Mouse (Mus musculus) midbrain, embryonic 15.5 days (tissue): ENCODE results near the gene Lbhd1. TPM values are rescaled to one million over a fixed set of nuclear protein-coding genes. Genes with fewer than 3 reads are reported as not detected.

ENCODE experiments used
- microRNA-seq: library from miRNA; unstranded; fragments of <30 nt; microRNA quantifications from one replicate; pipeline ENCODE4, GENCODE M21; 2016
- polyA plus RNA-seq: library from polyadenylated mRNA; unstranded; fragments of >200 nt; fragmentation: Nextera tagmentation; extraction: Ambion mirVana; gene quantifications from 2 replicates; pipeline ENCODE4 v1.2.1, GENCODE M21; 2015

Gene Lbhd1
- polyA plus RNA-seq, 1 experiment from 2014 or later = 36.5 TPM

Small RNA genes within 50 kb of the gene (microRNA-seq; reads per million reads assigned to microRNA genes)
- not detected for gene Mir5136

Other genes with a start within 250 kb of the Lbhd1 start
- 0.81 and 0.86 TPM in 2 replicates for gene Chrm1, start 219.9 kb upstream of the Lbhd1 start, polyA plus RNA-seq
- 165 and 174 TPM in 2 replicates for gene Slc3a2, start 160.4 kb upstream of the Lbhd1 start, polyA plus RNA-seq
- 100.0 and 103 TPM in 2 replicates for gene Wdr74, start 147.9 kb upstream of the Lbhd1 start, polyA plus RNA-seq
- gene 1700092M07Rik, start 143.0 kb upstream of the Lbhd1 start, polyA plus RNA-seq = 1.5 and 1.7 TPM in 2 replicates
- gene Stx5a, start 142.3 kb upstream of the Lbhd1 start, polyA plus RNA-seq = 121 and 123 TPM in 2 replicates
- 161 and 171 TPM in 2 replicates for gene Nxf1, start 126.7 kb upstream of the Lbhd1 start, polyA plus RNA-seq
- 212 and 213 TPM in 2 replicates for gene Tmem223, start 112.7 kb upstream of the Lbhd1 start, polyA plus RNA-seq
- 27.1 and 31.8 TPM in 2 replicates for gene Tmem179b, start 109.3 kb upstream of the Lbhd1 start, polyA plus RNA-seq
- 32.6 and 34.0 TPM in 2 replicates for gene Taf6l, start 97.3 kb upstream of the Lbhd1 start, polyA plus RNA-seq
- gene Polr2g, start 85.2 kb upstream of the Lbhd1 start, polyA plus RNA-seq = 129 and 132 TPM in 2 replicates
- 8.4 and 8.7 TPM in 2 replicates for gene Zbtb3, start 81.2 kb upstream of the Lbhd1 start, polyA plus RNA-seq
- 59.8 and 60.4 TPM in 2 replicates for gene Ttc9c, start 64.4 kb upstream of the Lbhd1 start, polyA plus RNA-seq
- 6.6 and 6.7 TPM in 2 replicates for gene Hnrnpul2, start 63.7 kb upstream of the Lbhd1 start, polyA plus RNA-seq
- not detected in 2 replicates for gene AC129217.1, start 54.0 kb upstream of the Lbhd1 start, polyA plus RNA-seq
- 100 and 105 TPM in 2 replicates for gene Bscl2, start 46.3 kb upstream of the Lbhd1 start, polyA plus RNA-seq
- gene Gng3, start 44.5 kb upstream of the Lbhd1 start, polyA plus RNA-seq = 479 and 483 TPM in 2 replicates
- gene Lrrn4cl, start 33.0 kb upstream of the Lbhd1 start, polyA plus RNA-seq = 1.1 and 1.4 TPM in 2 replicates
- gene Ubxn1, start 12.2 kb upstream of the Lbhd1 start, polyA plus RNA-seq = 138 and 142 TPM in 2 replicates
- 61.4 and 62.7 TPM in 2 replicates for gene Uqcc3, start 2.8 kb upstream of the Lbhd1 start, polyA plus RNA-seq
- gene Gm49403, start 198 bp downstream of the Lbhd1 start, polyA plus RNA-seq = not detected in 2 replicates
- 40.2 and 44.3 TPM in 2 replicates for gene 1810009A15Rik, start 5.1 kb downstream of the Lbhd1 start, polyA plus RNA-seq
- gene Gm49416, start 5.2 kb downstream of the Lbhd1 start, polyA plus RNA-seq = not detected in 2 replicates
- gene Ints5, start 9.3 kb downstream of the Lbhd1 start, polyA plus RNA-seq = 36.4 and 38.4 TPM in 2 replicates
- gene Ganab, start 14.3 kb downstream of the Lbhd1 start, polyA plus RNA-seq = 88.8 and 90.7 TPM in 2 replicates
- gene B3gat3, start 36.6 kb downstream of the Lbhd1 start, polyA plus RNA-seq = 96.1 and 96.6 TPM in 2 replicates
- 1.9 and 2.4 TPM in 2 replicates for gene Rom1, start 45.6 kb downstream of the Lbhd1 start, polyA plus RNA-seq
- gene Eml3, start 45.8 kb downstream of the Lbhd1 start, polyA plus RNA-seq = 10.5 and 13.4 TPM in 2 replicates
- gene Mta2, start 58.1 kb downstream of the Lbhd1 start, polyA plus RNA-seq = 119 and 121 TPM in 2 replicates
- 27.5 and 30.5 TPM in 2 replicates for gene Tut1, start 70.1 kb downstream of the Lbhd1 start, polyA plus RNA-seq
- 287 and 295 TPM in 2 replicates for gene Eef1g, start 83.3 kb downstream of the Lbhd1 start, polyA plus RNA-seq
- 4.9 and 5.9 TPM in 2 replicates for gene Ahnak, start 105.6 kb downstream of the Lbhd1 start, polyA plus RNA-seq
- not detected in 2 replicates for gene Scgb1a1, start 204.2 kb downstream of the Lbhd1 start, polyA plus RNA-seq